ENCODE assay signal across 21 mouse cellular contexts in genomic region chr2:57812996-57813395, GRCm38 (mm10).
"Had no signal": no experiment of that assay in that cellular context is flagged by ENCODE, and none has a peak within 500 bp of the region (broad histone marks: within the 10 kb centered on the region; RNA-seq: fewer than 3 reads in every experiment).

No protein-coding gene starts in this region.

- H3K27me3 ChIP-seq: kidney, embryonic 15.5 days; limb, embryonic 12.5 days; limb, embryonic 15.5 days; midbrain, embryonic 12.5 days; midbrain, embryonic 15.5 days; neural tube, embryonic 13.5 days had no signal

- ATAC-seq: liver, postnatal 0 days; lung, postnatal 0 days; midbrain, embryonic 15.5 days had no signal

- H3K27ac ChIP-seq: kidney, embryonic 15.5 days; left cerebral cortex, adult 2 months; limb, embryonic 12.5 days; limb, embryonic 15.5 days; liver, embryonic 14.5 days; macrophage; midbrain, embryonic 12.5 days; midbrain, embryonic 15.5 days; neural tube, embryonic 13.5 days had no signal

- DNase-seq: kidney, adult 8-10 months; kidney, postnatal 10 days; kidney, postnatal 36 days; layer of hippocampus, postnatal 36 days; left cerebral cortex, postnatal 4 days; liver, postnatal 0 days; lung, embryonic 14.5 days; retina, postnatal 1 day; thymus, postnatal 25 days had no signal

- H3K9ac ChIP-seq: kidney, embryonic 15.5 days; limb, embryonic 12.5 days; limb, embryonic 15.5 days; liver, embryonic 14.5 days; liver, postnatal 0 days; lung, embryonic 14.5 days; midbrain, embryonic 12.5 days; midbrain, embryonic 15.5 days; neural tube, embryonic 13.5 days had no signal

- H3K4me1 ChIP-seq: kidney, embryonic 15.5 days; limb, embryonic 12.5 days; limb, embryonic 15.5 days; midbrain, embryonic 12.5 days; midbrain, embryonic 15.5 days; neural tube, embryonic 13.5 days had no signal

- H3K4me3 ChIP-seq: kidney, embryonic 15.5 days; left cerebral cortex, adult 2 months; limb, embryonic 12.5 days; limb, embryonic 15.5 days; midbrain, embryonic 12.5 days; midbrain, embryonic 15.5 days; myocyte; neural tube, embryonic 13.5 days had no signal

- H3K4me2 ChIP-seq: kidney, embryonic 15.5 days; limb, embryonic 12.5 days; limb, embryonic 15.5 days; liver, embryonic 11.5 days; lung, embryonic 14.5 days; midbrain, embryonic 12.5 days; midbrain, embryonic 15.5 days; neural tube, embryonic 13.5 days had no signal

- H3K36me3 ChIP-seq: kidney, embryonic 15.5 days; limb, embryonic 12.5 days; limb, embryonic 15.5 days; midbrain, embryonic 12.5 days; midbrain, embryonic 15.5 days; neural tube, embryonic 13.5 days had no signal

- H3K9me3 ChIP-seq: kidney, embryonic 15.5 days; limb, embryonic 12.5 days; limb, embryonic 15.5 days; midbrain, embryonic 12.5 days; midbrain, embryonic 15.5 days; neural tube, embryonic 13.5 days had no signal
